Mouse (Mus musculus) fat pad, adult 2 months (tissue): ENCODE results near the gene Aanat.
A peak's percentile ranks its signal among the peaks of the same experiment; 100 is the strongest.
"Not testable (repeated sequence)": the region's sequence is repeated elsewhere in the genome, so short reads cannot be mapped to it uniquely, and the experiment has no call there.

Source experiments
- DNase-seq: peaks from one replicate; pipeline ENCODE4 v3.0.0-alpha.2; 2011; ENCODE audit warnings: low read depth, low spot score; ENCODE audit errors: extremely low read depth

Gene Aanat

DNA sequence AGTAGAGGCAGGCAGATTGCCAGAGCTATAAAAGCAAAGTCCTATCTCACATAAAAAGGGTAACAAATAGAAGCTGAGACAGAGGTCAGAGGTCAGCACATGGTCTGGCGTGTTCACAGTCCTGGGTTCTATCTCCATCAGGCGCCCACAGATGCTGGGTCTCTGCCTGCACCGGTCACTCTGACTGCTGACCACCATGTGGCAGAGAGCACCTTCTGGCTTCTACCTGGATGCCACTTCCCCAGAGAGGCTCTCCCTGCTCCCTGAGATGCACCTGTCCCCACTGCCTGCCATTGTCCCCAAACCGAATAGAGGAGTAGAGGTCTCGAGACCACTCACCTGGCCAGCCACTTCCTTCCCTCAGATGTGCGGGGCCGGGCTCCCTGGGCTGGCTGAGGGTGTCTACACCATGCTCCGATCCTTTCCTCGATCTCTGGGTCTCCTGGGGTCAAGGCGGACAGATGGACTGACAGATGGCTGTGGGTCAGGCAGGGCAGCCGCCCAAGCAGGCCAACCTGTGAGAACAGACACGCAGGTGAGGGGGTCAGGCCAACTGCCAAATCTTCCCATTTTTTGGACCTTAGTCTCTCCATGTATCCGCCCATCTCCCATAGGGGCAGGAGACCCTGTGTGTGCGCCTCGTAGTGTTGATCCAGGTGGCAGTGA, 23.9 kb downstream of the Aanat start:
- DNase-seq, result no peak

DNA sequence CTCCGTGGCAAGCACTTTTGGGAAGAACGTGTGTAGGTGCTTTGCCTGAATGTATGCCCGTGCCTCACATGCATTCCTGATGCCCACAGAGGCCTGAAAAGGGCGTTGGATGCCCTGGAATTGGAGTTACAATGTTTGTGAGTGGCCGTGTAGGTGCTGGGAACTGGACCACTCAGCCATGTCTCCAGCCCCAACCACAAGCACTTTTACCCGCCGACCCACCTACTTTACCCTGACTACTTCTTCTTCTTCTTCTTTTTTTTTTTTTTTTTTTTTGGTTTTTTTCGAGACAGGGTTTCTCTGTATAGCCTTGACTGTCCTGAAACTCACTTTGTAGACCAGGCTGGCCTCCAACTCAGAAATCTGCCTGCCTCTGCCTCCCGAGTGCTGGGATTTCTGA, 24.9 kb downstream of the Aanat start:
- DNase-seq, result not testable (repeated sequence)

- DNase-seq, result no peak
These were observed 25.7 kb downstream of the Aanat start for GRCm38 (mm10) chr11:116611883-116612282.

- no peak for DNase-seq
These were observed 26.3 kb downstream of the Aanat start for GRCm38 (mm10) chr11:116612554-116612953.

DNA sequence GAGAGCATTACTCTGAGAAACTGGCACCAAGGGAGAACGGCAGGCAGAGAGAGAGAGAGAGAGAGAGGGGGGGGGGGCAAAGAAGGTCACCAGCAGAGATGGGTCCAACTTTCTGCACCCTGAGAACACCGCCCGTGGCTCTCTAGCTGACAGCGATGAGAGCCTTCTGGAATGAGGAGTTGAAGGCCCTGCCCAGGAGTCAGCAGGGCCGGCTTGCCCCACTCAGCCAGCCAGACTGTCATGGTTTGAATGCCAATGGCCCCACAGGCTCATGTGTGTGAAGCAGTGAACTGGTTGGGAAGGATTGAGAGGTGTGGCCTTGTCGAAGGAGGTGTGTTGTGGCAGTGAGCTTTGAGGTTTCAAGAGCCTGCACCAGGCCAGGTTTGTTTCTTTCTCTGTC, 27.0 kb downstream of the Aanat start:
- no peak for DNase-seq

DNA sequence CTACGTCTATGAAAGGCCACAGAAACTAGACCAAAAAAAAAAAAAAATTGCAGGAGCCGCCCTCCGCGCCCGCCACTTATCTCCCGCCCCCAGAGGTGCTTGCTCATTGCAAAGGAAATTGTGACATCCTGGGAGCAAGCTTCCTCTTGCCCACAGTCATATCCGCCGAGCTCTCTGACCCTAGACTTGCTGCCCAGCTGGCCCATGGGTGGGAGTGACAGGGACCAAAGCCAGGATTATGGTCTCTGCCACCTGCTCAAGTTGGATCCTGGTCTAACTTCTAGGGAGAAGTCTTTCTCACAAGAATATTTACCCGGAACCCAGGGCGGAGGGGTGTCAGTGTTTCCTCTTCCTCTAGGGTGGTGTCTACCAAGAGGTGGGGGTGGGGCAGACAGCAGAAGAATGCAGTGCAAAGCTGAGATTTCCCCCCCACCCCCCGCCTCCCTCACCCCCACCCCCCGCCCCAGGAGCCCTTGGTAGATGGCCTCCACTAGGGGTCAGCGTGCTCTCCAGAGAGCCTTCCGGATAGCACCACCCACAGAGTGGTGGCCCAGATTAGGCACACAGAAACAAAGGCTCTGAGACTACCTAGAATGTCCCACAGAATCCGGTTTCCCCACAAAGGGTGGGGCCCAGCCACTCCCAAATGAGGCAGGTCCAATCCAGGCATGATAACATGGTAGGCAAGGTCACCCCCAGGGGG, 29.7 kb downstream of the Aanat start:
- no peak for DNase-seq

DNA sequence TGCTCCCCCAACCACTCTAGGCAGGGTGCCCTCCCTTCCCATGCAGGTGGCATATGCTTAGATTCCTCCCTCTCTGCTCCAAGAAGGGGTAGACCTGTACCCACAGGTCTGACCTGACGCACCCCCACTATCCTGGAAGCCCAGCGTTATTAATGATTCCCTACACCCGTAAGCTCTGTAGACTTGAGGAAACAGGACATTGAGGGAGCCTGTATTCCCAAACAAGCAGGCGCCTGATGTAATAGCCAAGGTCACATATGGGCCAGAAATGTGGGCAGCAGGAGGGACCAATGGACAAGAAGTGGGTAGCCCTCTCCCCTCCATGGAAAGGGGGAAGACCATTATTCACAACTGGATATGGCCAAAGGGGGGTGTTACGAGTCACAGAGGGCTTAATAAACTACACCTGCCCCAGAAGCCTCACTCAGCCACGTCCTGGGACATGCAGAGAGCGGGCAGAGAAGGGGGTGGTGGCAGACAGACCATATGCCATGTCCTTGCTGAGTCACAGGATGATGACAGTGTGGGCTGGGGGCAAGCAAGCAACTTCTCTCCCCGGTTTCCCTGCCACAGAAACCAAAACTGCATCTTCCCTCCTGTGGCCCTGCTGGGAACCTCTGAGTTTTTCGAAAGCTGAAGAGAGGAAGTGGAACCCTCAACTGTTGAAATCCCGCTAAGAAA, 30.3 kb downstream of the Aanat start:
- no peak for DNase-seq

- DNase-seq, result no peak
These were observed 31.4 kb downstream of the Aanat start for GRCm38 (mm10) chr11:116617641-116618040.

GRCm38 (mm10) chr11:116618666-116619065, 32.4 kb downstream of the Aanat start:
- DNase-seq, result no peak

DNA sequence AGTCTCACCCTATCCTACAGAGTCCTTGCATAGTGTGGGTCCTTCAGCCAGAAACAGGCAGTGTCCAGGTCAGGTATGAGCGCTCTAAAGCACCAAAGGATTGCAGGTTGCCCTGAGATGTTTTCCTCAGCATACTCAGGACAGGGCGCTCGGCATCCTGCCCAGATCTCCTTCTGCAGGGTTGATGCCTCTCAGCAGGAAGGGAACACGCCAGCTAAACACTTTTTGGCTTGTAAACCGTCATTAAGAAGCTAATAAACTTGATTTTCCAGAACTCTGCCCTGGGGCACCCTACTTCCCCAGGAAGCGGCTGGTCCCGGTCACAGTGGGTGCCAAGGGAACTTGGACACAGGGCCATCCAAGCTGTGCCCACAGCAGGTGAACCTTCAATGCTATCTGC, 32.9 kb downstream of the Aanat start:
- DNase-seq, result no peak

- no peak for DNase-seq
These were observed 33.3 kb downstream of the Aanat start for GRCm38 (mm10) chr11:116619561-116619960.

GRCm38 (mm10) chr11:116620073-116620472, 33.8 kb downstream of the Aanat start:
- DNase-seq, result no peak

DNA sequence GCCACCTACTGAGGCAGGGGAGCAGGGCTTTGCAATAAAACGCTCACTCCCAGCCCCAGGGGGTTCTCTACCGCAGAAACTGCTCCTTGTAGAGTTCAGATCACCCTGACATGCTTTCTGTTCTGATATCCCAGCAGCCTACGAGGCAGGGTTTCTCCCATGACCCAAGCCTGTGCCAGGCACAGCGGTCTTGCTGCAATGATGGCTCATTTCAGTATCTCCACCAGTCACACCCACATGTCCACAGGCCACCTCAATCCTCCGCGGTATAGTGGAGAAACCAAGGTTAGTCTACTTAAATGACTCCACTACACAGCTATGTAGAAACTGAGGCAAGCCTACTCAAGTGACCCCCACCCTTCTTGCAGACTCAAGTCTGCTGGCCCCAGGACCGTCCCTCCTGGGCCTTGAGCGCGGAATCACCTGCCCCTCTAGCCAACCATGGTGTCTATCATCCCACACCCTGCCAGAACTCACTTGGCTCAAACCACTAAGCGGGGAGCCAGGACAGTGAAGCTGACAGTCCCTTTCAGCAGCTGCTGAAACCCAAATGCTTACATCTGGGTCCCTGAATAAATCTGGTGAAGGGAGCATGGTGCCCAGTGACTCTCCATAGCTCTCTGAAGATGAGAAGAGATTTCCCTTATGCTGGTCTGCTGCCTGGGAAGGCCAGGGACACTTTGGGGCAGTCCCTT, 34.5 kb downstream of the Aanat start:
- no peak for DNase-seq

- peak; percentile 92 for DNase-seq
These were observed 35.0 kb downstream of the Aanat start for GRCm38 (mm10) chr11:116621258-116621704.

DNA sequence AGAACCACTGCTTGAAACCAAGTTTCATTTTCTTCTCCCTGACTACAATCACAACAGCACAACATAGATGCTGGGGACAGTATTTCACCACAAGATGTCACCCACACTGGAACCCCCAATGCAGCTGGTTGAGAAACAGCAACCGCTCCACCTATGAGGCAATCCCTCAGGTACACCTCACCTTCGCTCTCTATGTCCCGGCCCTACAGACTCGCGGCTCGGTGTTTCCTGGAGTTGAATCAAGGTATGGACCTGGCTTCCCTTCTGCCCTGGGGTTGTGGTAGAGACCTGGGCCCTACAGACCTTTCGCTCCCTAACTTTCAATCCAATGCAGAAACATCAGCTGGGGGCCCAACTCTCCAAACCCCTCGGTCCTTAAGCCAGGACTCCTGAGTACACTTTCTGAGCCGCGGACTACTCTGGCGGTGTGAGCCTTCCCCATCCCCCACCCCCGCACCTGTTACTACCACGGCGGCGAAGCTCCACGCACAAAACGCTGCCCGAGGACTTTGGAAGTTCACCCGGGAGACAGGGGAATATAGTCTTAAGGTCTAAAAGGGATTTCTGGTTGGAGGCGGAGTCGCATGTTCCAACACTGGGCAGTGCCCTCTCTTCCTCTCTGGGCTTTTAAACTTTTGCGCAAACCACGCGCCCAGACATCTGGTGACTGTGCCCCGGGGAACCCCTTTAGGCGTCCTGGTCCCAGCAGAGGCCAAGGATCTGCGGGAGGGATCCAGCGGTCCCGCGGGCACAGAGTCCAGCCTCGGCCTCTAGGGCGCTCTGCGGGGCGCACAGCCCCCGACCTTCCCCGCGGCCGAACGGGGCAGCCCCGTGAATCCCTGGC, 37.3 kb downstream of the Aanat start:
- no peak for DNase-seq

GRCm38 (mm10) chr11:116624131-116624832, 38.0 kb downstream of the Aanat start:
- DNase-seq, result no peak

DNA sequence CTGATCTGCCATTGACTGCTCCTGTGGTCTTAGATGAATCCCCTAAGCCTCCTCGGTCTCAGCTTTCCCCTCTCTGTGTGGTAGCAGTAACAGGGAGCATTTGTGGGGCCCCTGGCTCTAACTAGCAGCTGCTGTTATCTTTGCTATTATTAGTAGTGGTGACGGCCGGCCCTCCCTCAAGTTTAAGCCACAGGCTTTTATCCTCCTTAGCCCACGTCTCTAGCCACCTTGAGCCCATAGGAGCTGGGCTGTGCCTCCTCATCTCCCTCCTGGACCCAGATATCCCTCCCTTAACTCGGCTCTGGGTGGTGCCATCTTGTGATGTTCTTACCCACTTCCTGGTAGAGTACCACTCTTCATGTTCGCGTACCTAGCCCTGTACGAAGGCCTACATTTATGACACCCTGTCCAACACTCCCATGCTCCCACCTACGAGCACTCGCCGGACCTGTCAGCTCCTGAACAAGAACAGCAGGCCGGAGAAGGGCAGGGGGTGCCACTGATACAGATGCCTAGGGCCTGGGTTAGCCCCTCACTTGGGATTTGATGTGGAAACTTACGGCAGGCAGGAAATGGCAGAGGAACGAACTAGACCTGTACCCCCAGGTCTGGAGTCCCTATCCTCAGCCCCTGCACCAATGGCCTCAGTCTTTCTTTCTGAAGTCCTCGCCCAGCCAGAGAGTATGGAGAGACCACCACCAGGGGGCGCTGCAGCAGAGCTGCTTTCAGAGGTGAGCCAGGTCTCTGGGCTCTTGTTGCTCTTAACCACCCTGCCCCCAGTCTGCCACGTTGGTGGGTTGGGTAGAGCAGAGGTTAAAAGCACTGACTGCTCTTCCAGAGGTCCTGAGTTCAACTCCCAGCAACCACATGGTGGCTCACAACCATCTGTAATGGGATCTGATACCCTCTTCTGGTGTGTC, 39.1 kb downstream of the Aanat start:
- no peak for DNase-seq

GRCm38 (mm10) chr11:116626299-116627071, 40.3 kb downstream of the Aanat start, which contains the start of gene Rhbdf2:
Rhbdf2 (minus strand) TSS chr11:116627019.
- DNase-seq, result no peak
